Mouse (Mus musculus): ENCODE results near the gene Rpl32.

GRCm38 (mm10) chr6:115830779-115831601, 22.4 kb upstream of the Rpl32 start:
- TF ChIP-seq MYOG (IDR thresholded peaks at IDR 0.05; ENCODE audit: control insufficient read depth, extremely low read depth, insufficient read length) (no peak), CTCF (IDR thresholded peaks at IDR 0.05; ENCODE audit: control insufficient read depth, insufficient read depth, insufficient read length) (no peak)
